Mouse (Mus musculus): ENCODE data around the gene Os9. TPM values are rescaled to one million over a fixed set of nuclear protein-coding genes. Genes with fewer than 3 reads are reported as not detected.

Gene Os9
- total and polyA plus RNA-seq, 2 experiments from 2014 or later, result 119 to 122 TPM

DNA sequence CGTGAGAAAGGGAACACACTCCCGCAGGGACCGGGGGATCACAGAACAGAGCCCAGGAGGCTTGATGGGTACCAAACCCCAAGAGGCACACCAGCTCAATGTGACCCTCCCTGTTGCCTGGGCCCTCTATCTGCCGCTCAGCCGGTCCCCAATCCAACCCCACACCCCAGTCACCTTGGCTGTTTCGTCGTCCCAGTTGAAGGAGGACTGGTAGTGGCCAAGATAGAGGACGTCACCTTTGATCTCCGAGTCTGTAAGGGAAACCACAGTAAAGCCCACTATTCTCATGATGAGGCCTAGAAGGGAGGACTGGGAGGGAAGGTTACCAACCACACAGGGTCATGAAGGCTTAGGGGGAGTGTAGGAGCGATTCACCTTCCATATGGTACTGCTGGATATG, 1.7 kb downstream of the Os9 start:
- Histone ChIP-seq H3K9ac (no peak overlapping the region), H3K4me3 (ENCODE audit: low read depth, low read length) (no peak overlapping the region), H3K27me3 (ENCODE audit: insufficient read depth, low read length) (no peaks in the 10 kb centered on the region), H3K36me3 (ENCODE audit: insufficient read depth) (peaks cover 37% of the 10 kb centered on the region), H3K27ac (ENCODE audit: low read depth, low read length) (no peak overlapping the region), H3K9me3 (ENCODE audit: low read length) (no peaks in the 10 kb centered on the region), H3K4me2 (ENCODE audit: low read depth) (no peak overlapping the region), H3K4me1 (ENCODE audit: insufficient read depth) (peaks cover 23% of the 10 kb centered on the region; the same call in 1 of the 2 replicates)
- ATAC-seq (no peak), DNase-seq (no peak)
- no peak for TF ChIP-seq CTCF (IDR thresholded peaks at IDR 0.05; ENCODE audit: low read depth)
- 94% methylated on average over 10 of the region's 10 CpGs for WGBS

DNA sequence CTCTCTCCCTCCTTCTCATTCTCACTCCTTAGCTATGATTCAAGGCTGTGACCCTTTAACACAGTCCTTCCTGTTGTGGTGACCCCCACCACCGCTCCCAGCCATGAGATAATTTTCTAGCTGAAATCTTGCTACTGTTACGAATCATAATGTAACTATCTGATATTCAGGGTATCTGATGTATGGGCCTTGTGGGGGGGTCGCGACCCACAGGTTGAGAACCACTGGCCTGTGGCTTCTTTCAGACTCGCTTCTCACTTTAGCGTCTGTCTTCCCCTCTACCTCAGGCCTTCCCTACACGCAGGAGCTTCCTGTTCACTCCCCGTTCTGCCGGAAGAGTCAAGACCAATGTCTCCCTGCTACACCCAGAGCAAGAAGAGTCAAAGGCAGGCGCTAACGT, 2.5 kb downstream of the Os9 start:
- WGBS, result 94% methylated on average over 11 of the region's 11 CpGs
- Histone ChIP-seq H3K4me3 (ENCODE audit: low read depth, low read length) (no peak overlapping the region), H3K4me2 (ENCODE audit: low read depth) (no peak overlapping the region), H3K4me1 (ENCODE audit: insufficient read depth) (peaks cover 23% of the 10 kb centered on the region; the same call in 1 of the 2 replicates), H3K27ac (ENCODE audit: low read depth, low read length) (no peak overlapping the region), H3K9me3 (ENCODE audit: low read length) (no peaks in the 10 kb centered on the region), H3K27me3 (ENCODE audit: insufficient read depth, low read length) (no peaks in the 10 kb centered on the region), H3K9ac (no peak overlapping the region), H3K36me3 (ENCODE audit: insufficient read depth) (peaks cover 37% of the 10 kb centered on the region)
- DNase-seq (no peak), ATAC-seq (no peak)
- no peak for TF ChIP-seq CTCF (IDR thresholded peaks at IDR 0.05; ENCODE audit: low read depth)

DNA sequence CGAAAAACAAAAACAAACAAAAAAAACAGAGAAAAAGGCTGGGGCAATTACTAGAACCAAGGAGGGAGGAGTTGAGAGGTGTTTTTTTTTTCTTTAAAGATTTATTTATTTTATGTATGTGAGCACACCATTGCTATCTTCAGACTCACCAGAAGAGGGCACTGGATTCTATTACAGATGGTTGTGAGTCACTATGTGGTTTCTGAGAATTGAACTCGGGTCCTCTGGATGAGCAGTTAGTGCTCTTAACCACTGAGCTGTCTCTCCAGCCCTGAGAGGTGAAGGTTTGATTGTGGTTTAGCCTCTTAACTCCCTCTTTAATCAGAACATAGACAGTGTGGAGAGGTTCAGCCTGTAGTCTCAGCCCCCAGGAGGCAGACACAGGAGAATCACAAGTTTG, 5.9 kb downstream of the Os9 start:
- Histone ChIP-seq H3K4me3 (ENCODE audit: low read depth, low read length) (no peak overlapping the region), H3K27me3 (ENCODE audit: insufficient read depth, low read length) (no peaks in the 10 kb centered on the region), H3K36me3 (ENCODE audit: insufficient read depth) (peaks cover 48% of the 10 kb centered on the region), H3K27ac (ENCODE audit: low read depth, low read length) (no peak overlapping the region), H3K9me3 (ENCODE audit: low read length) (no peaks in the 10 kb centered on the region), H3K4me1 (ENCODE audit: insufficient read depth) (peaks cover 4% of the 10 kb centered on the region; the same call in 1 of the 2 replicates), H3K9ac (no peak overlapping the region), H3K4me2 (ENCODE audit: low read depth) (no peak overlapping the region)
- no peak for ATAC-seq
- no peak for DNase-seq
- WGBS, result 92% methylated on average over 2 of the region's 2 CpGs
- peak; percentile 47 for TF ChIP-seq CTCF (IDR thresholded peaks at IDR 0.05; ENCODE audit: low read depth)

DNA sequence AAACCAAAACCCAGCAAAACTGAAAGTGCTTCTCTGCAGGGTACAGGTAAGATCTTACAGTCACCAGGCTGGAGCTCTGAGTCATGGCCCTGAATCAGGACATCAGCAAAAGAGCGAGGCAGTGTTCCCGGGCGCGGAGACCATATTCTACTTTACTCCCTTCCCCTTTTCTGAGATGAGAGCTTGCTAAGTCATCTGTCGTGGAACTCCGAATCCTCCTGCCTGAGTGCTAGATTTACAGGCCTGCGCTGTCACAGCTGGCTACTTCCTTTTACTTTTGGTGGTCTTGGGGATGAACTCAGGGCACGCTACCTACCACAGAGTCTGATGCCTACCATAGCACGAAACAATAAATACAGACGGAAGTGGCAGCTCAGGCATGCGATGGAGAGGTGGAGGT, 6.5 kb downstream of the Os9 start:
- no peak for TF ChIP-seq CTCF (IDR thresholded peaks at IDR 0.05; ENCODE audit: low read depth)
- Histone ChIP-seq H3K27ac (ENCODE audit: low read depth, low read length) (no peak overlapping the region), H3K36me3 (ENCODE audit: insufficient read depth) (peaks cover 48% of the 10 kb centered on the region), H3K4me1 (ENCODE audit: insufficient read depth) (no peaks in the 10 kb centered on the region), H3K9ac (no peak overlapping the region), H3K4me3 (ENCODE audit: low read depth, low read length) (no peak overlapping the region), H3K27me3 (ENCODE audit: insufficient read depth, low read length) (no peaks in the 10 kb centered on the region), H3K9me3 (ENCODE audit: low read length) (no peaks in the 10 kb centered on the region), H3K4me2 (ENCODE audit: low read depth) (no peak overlapping the region)
- no peak for DNase-seq
- WGBS, result 93% methylated on average over 11 of the region's 11 CpGs
- no peak for ATAC-seq

DNA sequence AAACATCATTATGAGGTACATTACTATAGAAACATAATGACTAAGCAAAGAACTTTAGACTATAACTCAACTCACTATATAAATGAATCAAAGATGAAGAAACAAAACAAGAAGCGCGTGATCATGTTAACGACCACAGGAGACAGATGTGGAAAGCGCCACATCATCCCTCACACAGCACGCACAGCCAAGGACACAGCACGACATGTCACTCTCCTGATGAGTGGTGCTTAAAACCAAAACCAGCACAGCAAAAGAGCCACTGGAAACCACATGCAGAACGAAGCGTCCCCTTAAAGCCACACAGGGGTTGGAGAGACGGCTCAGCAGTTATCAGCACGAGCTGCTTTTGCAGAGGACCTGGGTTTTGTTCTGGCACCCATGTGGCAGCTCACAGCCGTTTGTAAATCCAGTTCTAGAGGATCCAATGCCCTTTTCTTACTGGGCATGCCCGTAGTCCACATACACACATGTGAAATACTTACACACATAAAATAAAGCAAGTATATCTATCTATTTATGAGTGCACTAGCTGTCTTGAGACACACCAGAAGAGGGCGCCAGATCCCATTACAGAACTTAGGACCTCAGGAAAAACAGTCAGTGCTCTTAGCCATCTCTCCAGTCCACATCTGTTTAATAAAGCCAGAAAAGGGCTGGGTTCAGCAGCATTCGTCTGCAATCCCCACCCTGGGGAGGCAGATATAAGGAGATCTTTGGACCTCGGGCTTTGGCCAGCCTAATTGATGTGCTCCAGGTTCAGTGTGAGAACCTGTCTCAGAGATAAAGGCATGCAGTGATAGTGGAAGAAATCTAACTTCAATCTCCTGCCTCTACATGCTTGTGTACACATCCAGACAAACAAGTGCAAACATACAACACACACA, 9.7 kb downstream of the Os9 start:
- no peak overlapping the region for H3K9ac ChIP-seq
- no peaks in the 10 kb centered on the region for H3K27me3 ChIP-seq (ENCODE audit: insufficient read depth, low read length)
- H3K27ac ChIP-seq (ENCODE audit: low read depth, low read length), result no peak overlapping the region
- no peaks in the 10 kb centered on the region for H3K9me3 ChIP-seq (ENCODE audit: low read length)
- peak; percentile 51 for TF ChIP-seq CTCF (IDR thresholded peaks at IDR 0.05; ENCODE audit: low read depth)
- no peak for DNase-seq
- H3K36me3 ChIP-seq (ENCODE audit: insufficient read depth), result peaks cover 34% of the 10 kb centered on the region
- ATAC-seq, result no peak
- no peak overlapping the region for H3K4me2 ChIP-seq (ENCODE audit: low read depth)
- H3K4me1 ChIP-seq (ENCODE audit: insufficient read depth), result no peaks in the 10 kb centered on the region
- no peak overlapping the region for H3K4me3 ChIP-seq (ENCODE audit: low read depth, low read length)
- WGBS, result 90% methylated on average over 15 of the region's 15 CpGs

DNA sequence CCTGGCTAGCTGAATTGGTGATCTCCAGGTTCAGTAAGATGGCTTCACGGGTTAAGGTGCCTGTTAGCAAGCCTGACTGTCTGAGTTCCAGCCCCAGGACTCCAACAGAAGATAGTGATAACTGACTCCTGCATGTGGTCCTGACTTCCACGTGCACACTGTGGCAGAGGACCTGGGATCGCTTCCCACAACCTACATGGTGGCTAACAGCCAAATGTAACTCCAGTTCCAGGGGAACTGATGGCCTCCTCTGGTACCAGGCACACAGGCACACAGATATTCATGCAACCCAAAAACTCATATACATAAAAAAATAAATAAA, 12.7 kb downstream of the Os9 start:
- H3K27ac ChIP-seq (ENCODE audit: low read depth, low read length), result no peak overlapping the region
- H3K4me2 ChIP-seq (ENCODE audit: low read depth), result no peak overlapping the region
- ATAC-seq (no peak), DNase-seq (no peak)
- no peak overlapping the region for H3K4me3 ChIP-seq (ENCODE audit: low read depth, low read length)
- H3K9ac ChIP-seq, result no peak overlapping the region
- TF ChIP-seq CTCF (IDR thresholded peaks at IDR 0.05; ENCODE audit: low read depth), result no peak
- H3K36me3 ChIP-seq (ENCODE audit: insufficient read depth), result peaks cover 26% of the 10 kb centered on the region
- H3K4me1 ChIP-seq (ENCODE audit: insufficient read depth), result no peaks in the 10 kb centered on the region
- H3K9me3 ChIP-seq (ENCODE audit: low read length), result no peaks in the 10 kb centered on the region
- WGBS, result 74% methylated on average over 3 of the region's 3 CpGs
- no peaks in the 10 kb centered on the region for H3K27me3 ChIP-seq (ENCODE audit: insufficient read depth, low read length)

- H3K4me3 ChIP-seq (ENCODE audit: low read depth, low read length), result no peak overlapping the region
- H3K4me2 ChIP-seq (ENCODE audit: low read depth), result no peak overlapping the region
- no peak overlapping the region for H3K27ac ChIP-seq (ENCODE audit: low read depth, low read length)
- DNase-seq, result no peak
- no peak for TF ChIP-seq CTCF (IDR thresholded peaks at IDR 0.05; ENCODE audit: low read depth)
- ATAC-seq, result no peak
- H3K27me3 ChIP-seq (ENCODE audit: insufficient read depth, low read length), result no peaks in the 10 kb centered on the region
- WGBS, result 90% methylated on average over 16 of the region's 16 CpGs
- no peak overlapping the region for H3K9ac ChIP-seq
- peaks cover 21% of the 10 kb centered on the region for H3K36me3 ChIP-seq (ENCODE audit: insufficient read depth)
- H3K4me1 ChIP-seq (ENCODE audit: insufficient read depth), result no peaks in the 10 kb centered on the region
- H3K9me3 ChIP-seq (ENCODE audit: low read length), result no peaks in the 10 kb centered on the region
Observed at GRCm38 (mm10) chr10:127107563-127108261, 13.2 kb downstream of the Os9 start.
